Comparison of ENCODE assay signal across 12 mouse cellular contexts in genomic region chr6:28753217-28753616, GRCm38 (mm10).
A peak's percentile ranks its signal among the peaks of the same experiment; 100 is the strongest.
DNase-seq lines count a peak whose midpoint lies in the region; ATAC-seq and TF ChIP-seq lines count a peak whose summit lies in the region.
"Had no signal": no experiment of that assay in that cellular context is flagged by ENCODE, and none has a peak within 500 bp of the region (broad histone marks: within the 10 kb centered on the region; RNA-seq: fewer than 3 reads in every experiment).

No protein-coding gene starts in this region.

- H3K27ac ChIP-seq in forebrain, embryonic 14.5 days (ENCODE audit: low read depth, low read length), result peak overlapping the region; percentile 59
- no peak overlapping the region for H3K27ac ChIP-seq in forebrain, embryonic 12.5 days
- H3K27ac ChIP-seq in olfactory bulb, adult 2 months (ENCODE audit: insufficient read depth, low read depth, low read length), result peak overlapping the region; percentile 90

- no peak overlapping the region for H3K4me2 ChIP-seq in forebrain, embryonic 14.5 days (ENCODE audit: low read length)
- no peak overlapping the region for H3K4me2 ChIP-seq in forebrain, embryonic 12.5 days

- no peak overlapping the region for H3K4me3 ChIP-seq in forebrain, embryonic 14.5 days (ENCODE audit: low read depth, low read length)
- no peak overlapping the region for H3K4me3 ChIP-seq in forebrain, embryonic 12.5 days (replicated peaks)
- H3K4me3 ChIP-seq in olfactory bulb, adult 2 months (ENCODE audit: insufficient read depth, low read depth, low read length), result no peak overlapping the region

- no peak for TF ChIP-seq POLR2A in brain, embryonic 14.5 days (IDR thresholded peaks at IDR 0.05; ENCODE audit: borderline replicate concordance, extremely low read depth, insufficient read depth, insufficient read length, poor library complexity, severe bottlenecking)
- no peak for TF ChIP-seq POLR2A in olfactory bulb, adult 2 months (IDR thresholded peaks at IDR 0.05; ENCODE audit: insufficient read depth, low read depth, low read length)

- no peaks in the 10 kb centered on the region for H3K36me3 ChIP-seq in forebrain, embryonic 14.5 days (ENCODE audit: control insufficient read depth, insufficient read depth, low read length)
- no peaks in the 10 kb centered on the region for H3K36me3 ChIP-seq in forebrain, embryonic 12.5 days (replicated peaks)

- no peak for TF ChIP-seq CTCF in brain, embryonic 14.5 days (IDR thresholded peaks at IDR 0.05; ENCODE audit: borderline replicate concordance, extremely low read depth, insufficient read depth, insufficient read length)
- no peak for TF ChIP-seq CTCF in olfactory bulb, adult 2 months (IDR thresholded peaks at IDR 0.05; ENCODE audit: insufficient read depth, low read depth, low read length)

- 79% methylated on average over 5 of the region's 5 CpGs for WGBS in forebrain, embryonic 14.5 days
- WGBS in forebrain, embryonic 12.5 days, result 92% methylated on average over 5 of the region's 5 CpGs
- WGBS in olfactory bulb, adult 2 months, result 91% methylated on average over 5 of the region's 5 CpGs

- H3K9ac ChIP-seq in forebrain, embryonic 14.5 days (ENCODE audit: low read length), result no peak overlapping the region
- H3K9ac ChIP-seq in forebrain, embryonic 12.5 days, result no peak overlapping the region

- DNase-seq in forebrain, embryonic 14.5 days (ENCODE audit: low spot score), result no peak
- peak; percentile 57 for DNase-seq in brain, embryonic 14.5 days (ENCODE audit: low read depth)
- DNase-seq in layer of hippocampus, adult 18-20 months (ENCODE audit: low spot score in 2 of 2), result peak; percentile 73 to 89
- DNase-seq in thymus, postnatal 10 days (ENCODE audit: low spot score in 2 of 2), result no peak
- DNase-seq in kidney, adult 18-20 months, result no peak
- DNase-seq: adrenal gland, postnatal 14 days; heart, postnatal 10 days; thymus, adult 2 months had no signal

- H3K4me1 ChIP-seq in forebrain, embryonic 14.5 days (ENCODE audit: control insufficient read depth, insufficient read depth, low read length), result peaks cover 51% of the 10 kb centered on the region
- peaks cover 60% of the 10 kb centered on the region for H3K4me1 ChIP-seq in forebrain, embryonic 12.5 days
- H3K4me1 ChIP-seq in olfactory bulb, adult 2 months (ENCODE audit: control insufficient read depth, insufficient read depth, low read length), result peaks cover 16% of the 10 kb centered on the region

- no peak for ATAC-seq in forebrain, embryonic 14.5 days
- no peak for ATAC-seq in forebrain, embryonic 12.5 days (ENCODE audit: low FRiP score)
- ATAC-seq in megakaryocyte, adult 5-6 weeks (ENCODE audit: poor library complexity, severe bottlenecking), result no peak
- ATAC-seq: intestine, embryonic 16.5 days had no signal

- no peaks in the 10 kb centered on the region for H3K9me3 ChIP-seq in forebrain, embryonic 14.5 days (replicated peaks; ENCODE audit: control insufficient read depth, low read length)
- no peaks in the 10 kb centered on the region for H3K9me3 ChIP-seq in forebrain, embryonic 12.5 days

- H3K27me3 ChIP-seq in forebrain, embryonic 14.5 days (replicated peaks; ENCODE audit: control insufficient read depth, insufficient read depth, low read length), result no peaks in the 10 kb centered on the region
- H3K27me3 ChIP-seq in forebrain, embryonic 12.5 days, result no peaks in the 10 kb centered on the region

Comparison
In these comparisons a context has a peak if more than half of its experiments do, and no peak if none do; other contexts are left out.
1. DNase-seq: peak in brain, embryonic 14.5 days (single experiment) and layer of hippocampus, adult 18-20 months (2 of 2); none in forebrain, embryonic 14.5 days (single experiment), thymus, postnatal 10 days (0 of 2) and kidney, adult 18-20 months (single experiment).